Mouse (Mus musculus) CD4-positive, CD25-positive, alpha-beta regulatory T cell, adult 2 months (primary cell): Measurements from ENCODE around the gene Irak2.

Source experiments
- DNase-seq: peaks from one replicate; pipeline ENCODE4 v3.0.0-alpha.2; 2012; ENCODE audit warnings: low read depth, low spot score

Irak2 gene

DNA sequence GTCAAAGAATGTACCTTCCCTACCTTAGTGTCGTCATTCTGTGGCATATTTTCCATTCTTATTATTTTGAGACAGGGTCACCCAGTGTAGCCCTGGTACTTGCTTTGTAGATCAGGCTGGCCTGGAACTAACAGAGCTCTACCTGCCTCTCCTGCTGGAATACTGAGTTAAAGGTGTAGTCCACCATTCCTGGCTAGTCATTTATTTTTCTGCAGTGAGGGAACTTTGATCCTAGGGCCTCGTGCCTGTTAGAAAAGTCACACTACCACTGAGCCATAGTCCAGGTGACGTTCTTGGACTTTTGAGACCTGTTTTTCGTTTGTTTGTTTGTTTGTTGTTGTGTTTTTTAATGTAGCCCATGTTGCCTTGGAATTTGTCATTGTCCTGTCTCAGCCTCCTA, 934 bp downstream of the Irak2 start:
- DNase-seq, result no peak

DNA sequence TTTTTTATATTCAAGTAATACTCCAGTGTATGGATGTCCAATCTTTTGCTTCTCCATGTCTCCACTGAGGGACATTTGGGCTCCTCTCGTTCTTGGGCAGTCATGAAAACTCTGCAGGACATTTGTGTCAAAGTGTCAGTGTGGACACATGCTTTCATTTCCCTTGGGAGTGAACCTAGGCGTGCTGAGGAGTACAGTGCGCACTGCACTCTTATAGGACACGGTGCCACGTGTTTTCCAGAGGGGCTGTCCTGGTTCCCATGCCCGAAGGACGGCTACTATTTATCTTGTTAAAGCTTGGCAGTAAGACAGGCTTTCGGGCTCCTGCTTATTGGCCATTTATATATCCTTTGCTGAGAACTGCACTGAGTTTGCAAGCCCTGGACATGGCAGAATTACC, 4.3 kb downstream of the Irak2 start:
- no peak for DNase-seq

DNA sequence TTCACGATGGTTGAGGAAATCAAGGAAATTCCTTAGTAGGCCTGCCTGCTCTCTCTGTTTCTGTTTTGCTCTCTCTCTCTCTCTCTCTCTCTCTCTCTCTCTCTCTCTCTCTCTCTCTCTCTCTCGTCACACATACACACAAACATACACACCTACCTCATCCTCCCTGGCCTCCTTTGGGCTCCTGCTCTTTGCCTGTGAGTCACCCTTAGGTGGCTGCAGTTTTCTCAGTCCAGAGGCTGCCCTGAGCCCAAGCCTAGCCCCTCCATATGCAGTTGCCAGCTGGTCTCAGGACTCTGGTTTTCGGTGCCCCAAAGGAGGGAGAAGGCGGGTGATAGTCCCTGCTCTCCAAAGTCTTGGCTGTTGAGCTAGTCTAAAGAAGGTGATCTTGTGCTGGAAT, 4.8 kb downstream of the Irak2 start:
- no peak for DNase-seq

DNA sequence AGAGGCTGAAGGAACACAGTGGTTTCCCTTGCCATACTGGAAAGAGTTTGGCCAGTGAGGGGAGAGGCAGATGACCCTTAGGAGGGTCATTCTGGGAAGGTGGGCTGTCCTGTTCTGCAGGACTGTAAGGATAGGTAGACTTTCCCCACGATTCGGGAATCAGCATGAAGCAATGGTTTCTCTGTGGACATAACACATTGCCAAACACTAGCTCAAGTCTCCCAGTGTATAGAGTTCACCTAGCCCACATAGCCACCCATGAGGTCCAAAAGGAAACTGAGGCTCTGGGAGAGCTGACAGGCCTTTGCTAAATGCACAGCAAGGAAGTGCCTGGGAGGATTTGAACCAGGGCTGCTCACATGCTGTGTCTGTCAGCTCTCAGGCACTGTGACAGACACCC, 5.7 kb downstream of the Irak2 start:
- DNase-seq, result no peak

DNA sequence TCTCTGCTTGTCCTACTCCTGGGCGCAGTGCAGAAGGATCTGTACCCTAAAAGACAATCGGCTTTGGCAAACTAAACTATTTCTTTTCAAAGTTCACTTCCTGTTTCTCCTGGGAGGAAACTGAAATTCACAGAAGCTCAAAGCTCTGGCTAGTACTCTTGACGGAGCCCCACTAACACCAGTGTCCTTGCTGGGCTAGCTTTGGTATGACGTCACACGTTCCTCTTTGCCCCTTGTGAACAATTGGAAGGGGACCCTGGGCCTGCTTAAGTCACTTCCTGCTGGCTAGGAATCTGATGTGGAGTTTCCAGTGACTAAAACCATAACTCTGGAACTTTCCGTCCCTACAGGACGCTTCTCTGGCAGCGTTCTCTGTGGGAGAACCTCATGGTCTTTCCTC, 6.5 kb downstream of the Irak2 start:
- peak; percentile 41 for DNase-seq

DNA sequence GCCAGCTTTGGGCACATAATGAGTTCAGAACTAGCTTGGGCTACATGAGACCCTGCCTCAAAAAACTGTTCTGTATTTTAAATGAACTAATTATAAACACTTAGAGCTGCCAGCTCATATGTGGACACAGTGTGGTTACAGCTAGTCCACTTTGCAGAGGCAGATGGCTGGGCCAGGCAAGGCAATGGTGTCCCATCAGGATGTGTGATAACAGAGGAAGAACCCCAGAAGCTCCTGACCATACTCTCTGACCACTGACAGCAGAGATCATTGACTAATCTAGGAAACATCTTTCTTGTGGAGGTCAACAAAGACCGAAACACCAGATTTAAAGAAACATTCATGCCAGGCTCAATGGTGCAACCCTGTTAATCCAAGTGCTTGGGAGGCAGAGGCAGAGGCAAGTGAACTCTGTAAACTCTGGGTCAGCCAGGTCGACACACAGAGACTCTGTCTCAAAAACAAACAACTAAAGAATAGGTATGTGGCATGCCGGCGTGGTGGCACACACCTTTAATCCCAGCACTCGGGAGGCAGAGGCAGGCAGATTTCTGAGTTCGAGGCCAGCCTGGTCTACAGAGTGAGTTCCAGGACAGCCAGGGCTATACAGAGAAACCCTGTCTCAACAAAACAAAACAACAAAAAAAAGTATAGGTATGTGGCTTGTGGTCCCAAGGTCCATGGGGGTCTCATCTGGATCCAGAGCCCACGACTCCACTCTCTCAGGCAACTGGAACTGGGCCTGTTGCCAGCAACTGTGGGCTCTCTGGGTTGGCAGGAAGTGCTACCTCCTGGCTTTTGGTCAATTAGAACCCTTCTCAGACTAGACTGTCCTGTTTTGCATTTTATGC, 11.3 kb downstream of the Irak2 start:
- no peak for DNase-seq

GRCm38 (mm10) chr6:113650197-113650640, 12.0 kb downstream of the Irak2 start:
- DNase-seq, result no peak

DNA sequence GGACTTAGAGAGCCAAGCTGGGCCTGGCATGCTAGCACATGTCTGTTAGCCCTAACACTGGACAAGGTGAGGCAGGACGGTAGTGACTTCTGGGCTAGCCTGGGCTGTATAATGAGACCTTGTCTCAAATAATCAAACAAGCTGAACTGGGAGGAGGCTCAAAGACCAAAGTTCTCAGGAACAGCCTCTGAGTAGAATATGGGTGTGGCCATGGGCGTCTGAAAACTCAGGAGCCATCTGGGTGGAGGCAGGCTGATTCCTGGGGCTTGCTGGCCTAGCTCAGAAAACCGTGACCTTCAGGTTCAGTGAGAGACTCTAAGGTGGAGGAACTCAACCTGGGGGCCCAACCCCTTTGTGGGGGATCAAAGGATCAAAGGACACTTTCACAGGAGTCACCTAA, 13.4 kb downstream of the Irak2 start:
- no peak for DNase-seq

GRCm38 (mm10) chr6:113653551-113653950, 15.3 kb downstream of the Irak2 start:
- no peak for DNase-seq

- no peak for DNase-seq
These were observed 15.8 kb downstream of the Irak2 start for GRCm38 (mm10) chr6:113654102-113654501.

- DNase-seq, result peak; percentile 58
These were observed 16.6 kb downstream of the Irak2 start for GRCm38 (mm10) chr6:113654753-113655397.

DNA sequence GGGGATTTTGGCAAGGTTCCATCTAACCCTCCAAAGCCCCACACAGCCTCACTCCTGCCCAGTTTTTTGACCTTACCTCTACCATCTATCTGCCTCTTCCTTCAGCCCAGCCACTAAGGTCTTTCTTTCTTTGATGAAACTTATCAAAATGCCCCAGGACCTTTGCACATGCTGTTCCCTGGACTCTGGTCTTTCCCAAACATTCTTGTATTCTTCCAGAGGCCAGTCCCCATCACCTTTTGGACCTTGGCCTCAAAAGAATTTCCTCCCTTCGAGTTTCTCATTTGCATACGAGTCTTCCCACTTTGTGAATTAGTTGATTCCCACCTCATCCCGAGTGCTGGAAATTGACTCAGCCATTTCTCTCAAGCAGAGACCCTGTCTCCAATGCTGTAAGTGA, 17.2 kb downstream of the Irak2 start:
- no peak for DNase-seq

DNA sequence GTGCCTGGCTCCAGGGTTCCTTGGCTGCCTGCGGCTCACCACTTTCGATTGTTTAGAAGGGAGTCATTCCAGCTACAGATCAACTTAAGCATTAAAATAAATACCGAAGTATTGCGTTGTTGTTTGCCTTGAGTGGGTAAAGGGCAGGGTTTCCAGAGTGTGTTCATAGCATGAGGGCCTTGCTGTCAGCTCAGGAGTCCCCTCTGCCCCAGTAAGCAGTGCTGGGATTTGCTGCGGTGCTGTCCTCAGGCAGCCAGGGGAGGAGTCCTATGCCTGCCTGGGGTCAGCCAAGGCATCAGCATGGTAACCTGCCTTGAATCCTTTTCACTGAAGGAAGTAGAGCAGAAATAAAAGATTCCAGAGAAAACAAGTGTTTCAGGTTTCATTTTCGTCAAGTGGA, 18.6 kb downstream of the Irak2 start:
- DNase-seq, result no peak

- no peak for DNase-seq
These were observed 20.0 kb downstream of the Irak2 start for GRCm38 (mm10) chr6:113658226-113658625.

DNA sequence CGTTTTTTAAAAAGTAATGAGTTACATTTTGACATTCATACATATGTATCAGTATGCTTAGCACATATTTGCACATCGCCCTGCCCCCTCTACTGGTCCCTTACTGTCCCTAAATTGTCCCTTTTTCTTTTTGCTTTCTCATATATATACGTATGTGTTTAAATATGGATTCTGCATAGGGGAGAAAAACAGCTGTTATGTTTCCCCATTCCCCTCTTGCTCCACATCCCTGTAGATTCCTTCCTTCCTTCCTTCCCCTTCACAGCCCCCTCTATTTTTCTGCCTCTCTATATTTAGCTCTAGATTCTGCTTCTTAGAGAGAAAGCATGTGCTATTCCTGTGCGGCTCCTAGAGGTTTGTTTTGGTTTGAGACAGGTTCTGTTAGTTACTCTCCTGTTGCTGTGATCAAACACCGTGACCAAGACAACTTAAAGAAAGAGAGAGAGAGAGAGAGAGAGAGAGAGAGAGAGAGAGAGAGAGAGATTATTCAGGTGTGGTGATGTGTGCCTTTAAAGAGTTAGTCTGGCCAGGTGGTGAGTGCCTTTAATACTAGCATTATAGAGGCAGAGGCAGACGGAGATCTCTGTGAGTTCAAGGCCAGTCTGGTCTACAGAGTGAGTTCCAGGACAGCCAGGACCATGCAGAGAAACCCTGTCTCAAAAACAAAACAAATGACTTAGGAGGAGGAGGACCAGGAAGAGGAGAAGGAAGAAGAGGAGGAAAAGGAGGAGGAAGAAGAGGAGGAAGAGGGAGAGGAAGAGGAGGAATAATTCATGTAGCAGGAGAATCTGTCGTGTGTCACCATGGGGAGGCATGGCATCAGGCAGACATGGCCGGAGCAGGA, 21.6 kb downstream of the Irak2 start:
- DNase-seq, result no peak

- peak; percentile 75 for DNase-seq
These were observed 22.5 kb downstream of the Irak2 start for GRCm38 (mm10) chr6:113660492-113661352.

- peak; percentile 80 for DNase-seq
These were observed 23.3 kb downstream of the Irak2 start for GRCm38 (mm10) chr6:113661353-113662241.

- DNase-seq, result peak; percentile 51
These were observed 24.9 kb downstream of the Irak2 start for GRCm38 (mm10) chr6:113662964-113663700.

DNA sequence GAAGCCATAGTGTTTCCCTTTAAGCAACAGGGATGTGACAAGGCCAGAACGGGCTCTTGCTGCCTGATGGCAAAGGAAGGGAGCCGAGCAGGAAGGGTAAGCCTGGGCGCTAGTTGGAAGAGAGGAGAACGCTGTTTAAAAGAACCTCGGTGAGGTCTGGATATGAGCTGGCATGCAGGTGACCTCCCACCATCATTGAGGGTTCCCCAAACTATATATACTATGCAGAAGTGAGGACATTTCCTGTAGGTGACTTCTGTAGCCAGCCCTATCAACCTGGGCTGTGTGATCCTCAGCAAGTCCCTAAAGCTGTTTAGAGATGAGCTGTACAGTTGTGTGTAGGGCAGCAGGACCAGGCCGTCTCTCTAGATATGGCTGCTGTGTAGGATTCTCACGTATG, 26.0 kb downstream of the Irak2 start:
- DNase-seq, result no peak
